Mouse (Mus musculus) C2C12 (cell line): ENCODE results near the gene Pheta1. TPM values are rescaled to one million over a fixed set of nuclear protein-coding genes. Genes with fewer than 3 reads are reported as not detected.

Source experiments
- H3K27me3 ChIP-seq: one replicate; pipeline ENCODE4 v1.6.1; 2011; ENCODE audit not compliant: control insufficient read depth, insufficient read depth, insufficient read length
- H3K36me3 ChIP-seq: one replicate; pipeline ENCODE4 v1.6.1; 2011; ENCODE audit not compliant: control insufficient read depth, insufficient read depth
- H3K4me3 ChIP-seq: one replicate; pipeline ENCODE4 v1.5.1; 2011; ENCODE audit warnings: mild to moderate bottlenecking, control low read depth; ENCODE audit not compliant: poor library complexity, insufficient read depth, severe bottlenecking
- H3K79me2 ChIP-seq: one replicate; pipeline ENCODE4 v1.6.1; 2011; ENCODE audit not compliant: control insufficient read depth, insufficient read depth
- H3K79me3 ChIP-seq: one replicate; pipeline ENCODE4 v1.6.1; 2011; ENCODE audit warnings: low read depth, control low read depth
- H3ac ChIP-seq: one replicate; pipeline ENCODE3; 2011; ENCODE audit warnings: low read depth; ENCODE audit not compliant: control insufficient read depth, insufficient read length
- CEBPB ChIP-seq: IDR thresholded peaks from one replicate; pipeline ENCODE4 v1.6.1; 2011; ENCODE audit warnings: low read depth, mild to moderate bottlenecking, control low read depth, moderate library complexity
- CTCF ChIP-seq: IDR thresholded peaks from one replicate; pipeline ENCODE4 v1.5.1; 2011; ENCODE audit not compliant: control insufficient read depth, insufficient read depth, insufficient read length
- FOSL1 ChIP-seq: IDR thresholded peaks from one replicate; pipeline ENCODE4 v1.8.0; 2011; ENCODE audit warnings: mild to moderate bottlenecking, low read length; ENCODE audit not compliant: poor library complexity, insufficient read depth, severe bottlenecking
- MAX ChIP-seq: IDR thresholded peaks from one replicate; pipeline ENCODE4 v1.6.1; 2011; ENCODE audit warnings: mild to moderate bottlenecking, control low read depth
- MYOD1 ChIP-seq: IDR thresholded peaks from one replicate; pipeline ENCODE4 v1.6.1; 2011; ENCODE audit warnings: low read depth; ENCODE audit not compliant: control insufficient read depth, insufficient read length
- MYOG ChIP-seq: IDR thresholded peaks from one replicate; pipeline ENCODE4 v1.6.1; 2011; ENCODE audit not compliant: control insufficient read depth, insufficient read length; ENCODE audit errors: extremely low read depth
- USF1 ChIP-seq: IDR thresholded peaks from one replicate; pipeline ENCODE4 v1.6.1; 2011; ENCODE audit warnings: low read depth, mild to moderate bottlenecking, control low read depth, moderate library complexity
- polyA plus RNA-seq: library from polyadenylated mRNA; unstranded; fragments of >200 nt; fragmentation: generic; extraction: Trizol; gene quantifications from one replicate; pipeline ENCODE4 v1.2.1, GENCODE M21; 2012; ENCODE audit warnings: missing spikeins

Gene Pheta1
- polyA plus RNA-seq, 1 experiment = 12.9 TPM

GRCm38 (mm10) chr5:121827876-121828275 lies 20.9 kb upstream of the Pheta1 start:
- Histone ChIP-seq H3K36me3 (peaks cover 84% of the 10 kb centered on the region), H3K79me3 (peaks cover 88% of the 10 kb centered on the region), H3K79me2 (peaks cover 100% of the 10 kb centered on the region), H3ac (no peak overlapping the region), H3K27me3 (no peaks in the 10 kb centered on the region), H3K4me3 (no peak overlapping the region)
- no peak for TF ChIP-seq CTCF
- no peak for TF ChIP-seq FOSL1
- no peak for TF ChIP-seq USF1
- no peak for TF ChIP-seq MAX
- no peak for TF ChIP-seq MYOG
- TF ChIP-seq CEBPB = no peak
- TF ChIP-seq MYOD1 = no peak

- peaks cover 88% of the 10 kb centered on the region for H3K79me3 ChIP-seq
- no peak for TF ChIP-seq FOSL1
- TF ChIP-seq MAX = no peak
- TF ChIP-seq CEBPB = no peak
- no peak for TF ChIP-seq CTCF
- no peak for TF ChIP-seq MYOD1
- no peak for TF ChIP-seq USF1
- no peak for TF ChIP-seq MYOG
- H3K27me3 ChIP-seq = no peaks in the 10 kb centered on the region
- no peak overlapping the region for H3K4me3 ChIP-seq
- H3K79me2 ChIP-seq = peaks cover 100% of the 10 kb centered on the region
- H3ac ChIP-seq = no peak overlapping the region
- peaks cover 77% of the 10 kb centered on the region for H3K36me3 ChIP-seq
Observed at GRCm38 (mm10) chr5:121828491-121829432, 20.0 kb upstream of the Pheta1 start.

GRCm38 (mm10) chr5:121831002-121831601 lies 17.7 kb upstream of the Pheta1 start:
- Histone ChIP-seq H3K79me2 (peaks cover 100% of the 10 kb centered on the region), H3K27me3 (no peaks in the 10 kb centered on the region), H3K79me3 (peaks cover 86% of the 10 kb centered on the region), H3K4me3 (no peak overlapping the region), H3ac (no peak overlapping the region), H3K36me3 (peaks cover 57% of the 10 kb centered on the region)
- TF ChIP-seq MAX (no peak), USF1 (no peak), MYOD1 (no peak), FOSL1 (no peak), CEBPB (no peak), MYOG (no peak), CTCF (no peak)

- no peak overlapping the region for H3ac ChIP-seq
- peaks cover 91% of the 10 kb centered on the region for H3K79me2 ChIP-seq
- peaks cover 43% of the 10 kb centered on the region for H3K36me3 ChIP-seq
- peaks cover 73% of the 10 kb centered on the region for H3K79me3 ChIP-seq
- no peaks in the 10 kb centered on the region for H3K27me3 ChIP-seq
- TF ChIP-seq CTCF = no peak
- no peak for TF ChIP-seq USF1
- no peak for TF ChIP-seq CEBPB
- no peak for TF ChIP-seq MYOG
- no peak for TF ChIP-seq FOSL1
- no peak for TF ChIP-seq MYOD1
- no peak for TF ChIP-seq MAX
- no peak overlapping the region for H3K4me3 ChIP-seq
Observed at GRCm38 (mm10) chr5:121832376-121833155, 16.2 kb upstream of the Pheta1 start.

GRCm38 (mm10) chr5:121833159-121833558 lies 15.6 kb upstream of the Pheta1 start:
- Histone ChIP-seq H3ac (peak overlapping the region; percentile 50), H3K4me3 (no peak overlapping the region), H3K79me3 (peaks cover 68% of the 10 kb centered on the region), H3K36me3 (peaks cover 37% of the 10 kb centered on the region), H3K27me3 (no peaks in the 10 kb centered on the region), H3K79me2 (peaks cover 85% of the 10 kb centered on the region)
- no peak for TF ChIP-seq MYOD1
- no peak for TF ChIP-seq CTCF
- TF ChIP-seq USF1 = no peak
- TF ChIP-seq FOSL1 = no peak
- TF ChIP-seq CEBPB = no peak
- no peak for TF ChIP-seq MAX
- TF ChIP-seq MYOG = no peak
